Mouse (Mus musculus): Measurements from ENCODE around the gene Gtsf2. TPM values are rescaled to one million over a fixed set of nuclear protein-coding genes. Genes with fewer than 3 reads are reported as not detected.

The Gtsf2 gene
- not detected in 2 replicates for polyA plus RNA-seq (2011; ENCODE audit: insufficient read depth, insufficient read length, low read depth, missing spikeins)

GRCm38 (mm10) chr15:103448369-103448768, at the start of gene Gtsf2:
Gene Gtsf2, minus strand, starts transcription at chr15:103448469.
- H3K9me3 ChIP-seq (replicated peaks; ENCODE audit: control insufficient read depth, insufficient read depth, low read length, poor library complexity, severe bottlenecking) = no peaks in the 10 kb centered on the region
- no peak within 1 kb of the TSS for H3K4me3 ChIP-seq (ENCODE audit: low read depth, low read length)
- no peaks in the 10 kb centered on the region for H3K27me3 ChIP-seq (ENCODE audit: control insufficient read depth, insufficient read depth, low read length, poor library complexity, severe bottlenecking)
- H3K27ac ChIP-seq (ENCODE audit: insufficient read depth, low read length) = no peak within 1 kb of the TSS
- no peak within 1 kb of the TSS for H3K9ac ChIP-seq (ENCODE audit: low read depth, poor library complexity, severe bottlenecking)
- no peak for TF ChIP-seq POLR2A (IDR thresholded peaks at IDR 0.05; ENCODE audit: insufficient read depth, low read length)
- TF ChIP-seq EP300 (IDR thresholded peaks at IDR 0.05; ENCODE audit: insufficient read depth, low read depth, low read length) = no peak
- no peak for TF ChIP-seq CTCF (IDR thresholded peaks at IDR 0.05; ENCODE audit: low read depth, low read length)
- no peaks in the 10 kb centered on the region for H3K36me3 ChIP-seq (ENCODE audit: control insufficient read depth, insufficient read depth, low read length, poor library complexity, severe bottlenecking)
- no peaks in the 10 kb centered on the region for H3K4me1 ChIP-seq (ENCODE audit: control insufficient read depth, insufficient read depth, low read length)

- Histone ChIP-seq H3K4me1 (ENCODE audit: control insufficient read depth, insufficient read depth, low read length) (no peaks in the 10 kb centered on the region), H3K9ac (ENCODE audit: low read depth, poor library complexity, severe bottlenecking) (no peak overlapping the region), H3K27ac (ENCODE audit: insufficient read depth, low read length) (no peak overlapping the region), H3K9me3 (replicated peaks; ENCODE audit: control insufficient read depth, insufficient read depth, low read length, poor library complexity, severe bottlenecking) (no peaks in the 10 kb centered on the region), H3K36me3 (ENCODE audit: control insufficient read depth, insufficient read depth, low read length, poor library complexity, severe bottlenecking) (no peaks in the 10 kb centered on the region), H3K4me3 (ENCODE audit: low read depth, low read length) (no peak overlapping the region), H3K27me3 (ENCODE audit: control insufficient read depth, insufficient read depth, low read length, poor library complexity, severe bottlenecking) (no peaks in the 10 kb centered on the region; the same call in 1 of the 2 replicates)
- TF ChIP-seq CTCF (IDR thresholded peaks at IDR 0.05; ENCODE audit: low read depth, low read length) (no peak), EP300 (IDR thresholded peaks at IDR 0.05; ENCODE audit: insufficient read depth, low read depth, low read length) (no peak), POLR2A (IDR thresholded peaks at IDR 0.05; ENCODE audit: insufficient read depth, low read length) (no peak)
These were observed 48.2 kb upstream of the Gtsf2 start for GRCm38 (mm10) chr15:103496204-103497140.

- H3K9ac ChIP-seq (ENCODE audit: low read depth, poor library complexity, severe bottlenecking) = no peak overlapping the region
- H3K4me3 ChIP-seq (ENCODE audit: low read depth, low read length) = no peak overlapping the region
- TF ChIP-seq EP300 (IDR thresholded peaks at IDR 0.05; ENCODE audit: insufficient read depth, low read depth, low read length) (no peak), POLR2A (IDR thresholded peaks at IDR 0.05; ENCODE audit: insufficient read depth, low read length) (no peak)
- no peaks in the 10 kb centered on the region; the same call in 1 of the 2 replicates for H3K27me3 ChIP-seq (ENCODE audit: control insufficient read depth, insufficient read depth, low read length, poor library complexity, severe bottlenecking)
- no peaks in the 10 kb centered on the region for H3K9me3 ChIP-seq (replicated peaks; ENCODE audit: control insufficient read depth, insufficient read depth, low read length, poor library complexity, severe bottlenecking)
- H3K27ac ChIP-seq (ENCODE audit: insufficient read depth, low read length) = no peak overlapping the region
- no peaks in the 10 kb centered on the region for H3K4me1 ChIP-seq (ENCODE audit: control insufficient read depth, insufficient read depth, low read length)
- no peaks in the 10 kb centered on the region for H3K36me3 ChIP-seq (ENCODE audit: control insufficient read depth, insufficient read depth, low read length, poor library complexity, severe bottlenecking)
These were observed 40.1 kb upstream of the Gtsf2 start for GRCm38 (mm10) chr15:103488336-103488735.

- Histone ChIP-seq H3K27ac (ENCODE audit: insufficient read depth, low read length) (no peak overlapping the region), H3K27me3 (ENCODE audit: control insufficient read depth, insufficient read depth, low read length, poor library complexity, severe bottlenecking) (no peaks in the 10 kb centered on the region; the same call in none of the 2 replicates), H3K4me1 (ENCODE audit: control insufficient read depth, insufficient read depth, low read length) (no peaks in the 10 kb centered on the region), H3K4me3 (ENCODE audit: low read depth, low read length) (no peak overlapping the region), H3K9me3 (replicated peaks; ENCODE audit: control insufficient read depth, insufficient read depth, low read length, poor library complexity, severe bottlenecking) (no peaks in the 10 kb centered on the region), H3K36me3 (ENCODE audit: control insufficient read depth, insufficient read depth, low read length, poor library complexity, severe bottlenecking) (no peaks in the 10 kb centered on the region), H3K9ac (ENCODE audit: low read depth, poor library complexity, severe bottlenecking) (no peak overlapping the region)
- TF ChIP-seq EP300 (IDR thresholded peaks at IDR 0.05; ENCODE audit: insufficient read depth, low read depth, low read length) (no peak), POLR2A (IDR thresholded peaks at IDR 0.05; ENCODE audit: insufficient read depth, low read length) (no peak), CTCF (IDR thresholded peaks at IDR 0.05; ENCODE audit: low read depth, low read length) (no peak)
These were observed 38.4 kb upstream of the Gtsf2 start for GRCm38 (mm10) chr15:103486658-103487057.

DNA sequence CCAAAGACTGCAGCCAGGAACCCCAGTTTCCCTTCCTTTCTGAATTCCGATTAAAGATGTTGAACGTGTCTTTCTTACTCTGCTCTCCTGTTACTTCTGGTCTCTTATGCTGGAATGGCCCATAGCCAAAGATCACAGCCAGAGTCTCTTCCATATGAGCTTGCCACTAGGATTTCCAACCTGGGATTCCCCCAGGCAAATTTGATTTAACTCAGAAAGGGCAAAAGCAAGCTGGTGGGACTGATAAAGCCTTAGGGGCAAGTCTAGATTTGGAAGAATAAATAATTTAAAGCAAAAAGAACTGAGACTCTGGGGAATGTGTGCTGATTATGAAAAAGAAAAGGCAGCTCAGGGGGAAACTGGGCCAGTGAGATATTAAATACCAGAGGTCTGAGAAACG, 36.8 kb upstream of the Gtsf2 start:
- no peaks in the 10 kb centered on the region for H3K36me3 ChIP-seq (ENCODE audit: control insufficient read depth, insufficient read depth, low read length, poor library complexity, severe bottlenecking)
- H3K27me3 ChIP-seq (ENCODE audit: control insufficient read depth, insufficient read depth, low read length, poor library complexity, severe bottlenecking) = no peaks in the 10 kb centered on the region; the same call in none of the 2 replicates
- TF ChIP-seq EP300 (IDR thresholded peaks at IDR 0.05; ENCODE audit: insufficient read depth, low read depth, low read length) (no peak), POLR2A (IDR thresholded peaks at IDR 0.05; ENCODE audit: insufficient read depth, low read length) (no peak), CTCF (IDR thresholded peaks at IDR 0.05; ENCODE audit: low read depth, low read length) (no peak)
- no peak overlapping the region for H3K4me3 ChIP-seq (ENCODE audit: low read depth, low read length)
- H3K9me3 ChIP-seq (replicated peaks; ENCODE audit: control insufficient read depth, insufficient read depth, low read length, poor library complexity, severe bottlenecking) = no peaks in the 10 kb centered on the region
- no peak overlapping the region for H3K27ac ChIP-seq (ENCODE audit: insufficient read depth, low read length)
- no peaks in the 10 kb centered on the region for H3K4me1 ChIP-seq (ENCODE audit: control insufficient read depth, insufficient read depth, low read length)
- no peak overlapping the region for H3K9ac ChIP-seq (ENCODE audit: low read depth, poor library complexity, severe bottlenecking)

DNA sequence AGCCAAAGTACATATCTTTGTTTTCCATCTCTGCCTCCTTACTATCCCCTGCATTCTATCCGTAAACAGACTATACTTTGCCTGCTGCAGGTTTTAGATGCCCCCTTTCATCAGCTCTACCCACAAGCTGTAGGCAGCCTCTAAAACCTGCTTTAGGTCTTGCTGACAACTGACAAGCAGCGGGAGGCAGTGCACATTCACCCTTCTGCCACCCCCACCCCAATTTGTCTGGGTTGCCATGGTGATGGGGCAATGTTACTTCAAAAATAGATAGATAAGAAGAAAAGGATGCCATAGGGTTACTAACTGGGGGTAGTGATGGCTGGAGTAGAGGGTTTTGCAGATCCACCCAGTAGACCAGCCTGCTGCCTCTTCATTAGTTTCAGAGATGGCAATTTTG, 36.2 kb upstream of the Gtsf2 start:
- no peak for TF ChIP-seq CTCF (IDR thresholded peaks at IDR 0.05; ENCODE audit: low read depth, low read length)
- TF ChIP-seq POLR2A (IDR thresholded peaks at IDR 0.05; ENCODE audit: insufficient read depth, low read length) = no peak
- no peak for TF ChIP-seq EP300 (IDR thresholded peaks at IDR 0.05; ENCODE audit: insufficient read depth, low read depth, low read length)
- no peaks in the 10 kb centered on the region for H3K36me3 ChIP-seq (ENCODE audit: control insufficient read depth, insufficient read depth, low read length, poor library complexity, severe bottlenecking)
- H3K4me1 ChIP-seq (ENCODE audit: control insufficient read depth, insufficient read depth, low read length) = no peaks in the 10 kb centered on the region
- H3K27me3 ChIP-seq (ENCODE audit: control insufficient read depth, insufficient read depth, low read length, poor library complexity, severe bottlenecking) = no peaks in the 10 kb centered on the region; the same call in none of the 2 replicates
- H3K9me3 ChIP-seq (replicated peaks; ENCODE audit: control insufficient read depth, insufficient read depth, low read length, poor library complexity, severe bottlenecking) = no peaks in the 10 kb centered on the region
- no peak overlapping the region for H3K27ac ChIP-seq (ENCODE audit: insufficient read depth, low read length)
- no peak overlapping the region for H3K9ac ChIP-seq (ENCODE audit: low read depth, poor library complexity, severe bottlenecking)
- no peak overlapping the region for H3K4me3 ChIP-seq (ENCODE audit: low read depth, low read length)

Measured in ES-Bruce4 (cell line).